Mouse (Mus musculus): Measurements from ENCODE around the gene Eea1. TPM values are rescaled to one million over a fixed set of nuclear protein-coding genes. Genes with fewer than 3 reads are reported as not detected.

Eea1 gene
- total RNA-seq, 2 experiments from 2014 or later, result 24.1 to 39.9 TPM

Other genes starting within 250 kb of the Eea1 start
- gene Gm33543, start 97.7 kb upstream of the Eea1 start, total RNA-seq (2014; fragmentation: Nextera tagmentation), result not detected in 2 replicates
- not detected in 2 replicates for gene Gm33543, start 97.7 kb upstream of the Eea1 start, total RNA-seq (2017)
- gene Gm5426, start 196.0 kb downstream of the Eea1 start, total RNA-seq (2014; fragmentation: Nextera tagmentation), result not detected in 2 replicates
- gene Gm5426, start 196.0 kb downstream of the Eea1 start, total RNA-seq (2017), result not detected in 2 replicates

Data from megakaryocyte-erythroid progenitor cell, adult 5-6 weeks (primary cell).